Mouse (Mus musculus): ENCODE results near the gene Fahd2a. TPM values are rescaled to one million over a fixed set of nuclear protein-coding genes. Genes with fewer than 3 reads are reported as not detected.
A peak's percentile ranks its signal among the peaks of the same experiment; 100 is the strongest.

Gene Fahd2a
- polyA plus RNA-seq, 1 experiment from 2014 or later: 30.6 TPM

DNA sequence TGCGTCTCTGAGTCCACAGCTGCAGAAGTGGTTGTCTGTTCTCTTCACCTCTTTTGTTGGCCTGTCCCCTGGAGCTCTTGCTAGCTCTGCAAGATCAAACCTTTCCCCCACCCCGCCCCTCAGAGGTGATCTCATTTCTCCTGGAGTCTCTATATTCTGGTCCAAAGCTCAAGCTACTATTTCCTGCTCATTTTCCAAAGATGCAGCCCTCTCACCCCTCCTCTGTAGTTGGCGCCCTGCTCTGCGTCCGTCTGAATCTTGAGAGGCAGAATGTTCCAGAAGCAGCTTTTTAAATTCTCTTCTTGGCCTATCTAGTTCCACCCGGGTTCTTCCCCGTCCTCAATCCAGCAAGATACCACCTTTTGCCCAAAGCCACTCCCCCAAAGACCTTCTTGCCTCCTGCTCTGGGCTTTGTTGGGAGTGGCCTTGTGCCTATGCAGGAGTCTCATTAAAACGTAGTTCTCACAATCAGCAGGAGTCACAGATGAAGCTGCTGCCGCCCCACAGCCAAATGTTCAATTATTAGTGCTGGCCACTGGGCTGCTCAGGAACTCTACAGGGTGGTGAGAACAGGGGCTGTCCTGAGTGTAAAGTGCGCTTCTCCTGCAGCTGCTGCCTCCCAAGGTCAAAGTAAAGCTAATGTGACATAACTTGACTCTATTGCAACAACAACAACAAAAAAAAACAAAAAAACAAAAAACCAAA lies 25.9 kb downstream of the Fahd2a start:
- Histone ChIP-seq H3K4me3 (ENCODE audit: low read depth, low read length) (no peak overlapping the region), H3K36me3 (ENCODE audit: control insufficient read depth, insufficient read depth, low read length) (no peaks in the 10 kb centered on the region), H3K9ac (ENCODE audit: low read depth, low read length) (no peak overlapping the region), H3K27me3 (ENCODE audit: control insufficient read depth, insufficient read depth, low read length) (no peaks in the 10 kb centered on the region), H3K27ac (ENCODE audit: low read depth, low read length) (no peak overlapping the region), H3K9me3 (replicated peaks; ENCODE audit: control insufficient read depth, low read length) (no peaks in the 10 kb centered on the region), H3K4me2 (no peak overlapping the region), H3K4me1 (ENCODE audit: control insufficient read depth, insufficient read depth, low read length) (no peaks in the 10 kb centered on the region)
- no peak for ATAC-seq (replicated peaks; ENCODE audit: insufficient number of reproducible peaks, low FRiP score, low TSS enrichment)
- 56% methylated on average over 10 of the region's 10 CpGs for WGBS (ENCODE audit: insufficient replicate concordance)

GRCm38 (mm10) chr2:127416706-127417105 lies 27.7 kb downstream of the Fahd2a start:
- H3K9ac ChIP-seq (ENCODE audit: low read depth, low read length): no peak overlapping the region
- H3K27ac ChIP-seq (ENCODE audit: low read depth, low read length): no peak overlapping the region
- H3K27me3 ChIP-seq (ENCODE audit: control insufficient read depth, insufficient read depth, low read length): no peaks in the 10 kb centered on the region
- no peak for ATAC-seq (replicated peaks; ENCODE audit: insufficient number of reproducible peaks, low FRiP score, low TSS enrichment)
- H3K4me2 ChIP-seq: no peak overlapping the region
- H3K4me3 ChIP-seq (ENCODE audit: low read depth, low read length): no peak overlapping the region
- H3K9me3 ChIP-seq (replicated peaks; ENCODE audit: control insufficient read depth, low read length): no peaks in the 10 kb centered on the region
- H3K36me3 ChIP-seq (ENCODE audit: control insufficient read depth, insufficient read depth, low read length): no peaks in the 10 kb centered on the region
- WGBS (ENCODE audit: insufficient replicate concordance): 43% methylated on average over 3 of the region's 3 CpGs
- H3K4me1 ChIP-seq (ENCODE audit: control insufficient read depth, insufficient read depth, low read length): peaks cover 4% of the 10 kb centered on the region; the same call in 1 of the 2 replicates

DNA sequence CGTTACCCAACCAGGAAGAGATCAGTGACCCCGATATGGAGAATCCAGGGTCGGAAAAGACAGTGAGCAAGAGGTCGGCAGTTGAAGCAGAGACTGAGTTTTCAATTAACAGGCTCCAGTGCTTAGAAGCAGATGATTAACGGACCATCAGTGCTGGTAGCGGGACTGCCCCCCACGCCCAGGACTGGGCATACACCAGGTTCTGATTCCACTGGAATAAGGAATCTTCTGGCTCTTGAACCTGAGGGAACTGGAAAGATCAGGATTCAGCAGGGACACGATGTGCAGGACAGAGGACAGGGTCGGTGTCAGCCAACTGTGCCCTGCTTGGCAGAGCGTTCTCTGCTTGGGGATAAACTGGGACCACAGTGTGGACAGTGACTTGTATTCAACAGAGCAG lies 28.6 kb downstream of the Fahd2a start:
- H3K9me3 ChIP-seq (replicated peaks; ENCODE audit: control insufficient read depth, low read length): no peaks in the 10 kb centered on the region
- 61% methylated on average over 10 of the region's 10 CpGs for WGBS (ENCODE audit: insufficient replicate concordance)

GRCm38 (mm10) chr2:127411126-127411525 lies 33.2 kb downstream of the Fahd2a start:
- no peaks in the 10 kb centered on the region for H3K36me3 ChIP-seq (ENCODE audit: control insufficient read depth, insufficient read depth, low read length)
- no peak for ATAC-seq (replicated peaks; ENCODE audit: insufficient number of reproducible peaks, low FRiP score, low TSS enrichment)
- no peak overlapping the region for H3K4me3 ChIP-seq (ENCODE audit: low read depth, low read length)
- no peaks in the 10 kb centered on the region for H3K27me3 ChIP-seq (ENCODE audit: control insufficient read depth, insufficient read depth, low read length)
- H3K9me3 ChIP-seq (replicated peaks; ENCODE audit: control insufficient read depth, low read length): no peaks in the 10 kb centered on the region
- no peak overlapping the region for H3K9ac ChIP-seq (ENCODE audit: low read depth, low read length)
- peaks cover 12% of the 10 kb centered on the region for H3K4me1 ChIP-seq (ENCODE audit: control insufficient read depth, insufficient read depth, low read length)
- H3K4me2 ChIP-seq: no peak overlapping the region
- H3K27ac ChIP-seq (ENCODE audit: low read depth, low read length): no peak overlapping the region
- WGBS (ENCODE audit: insufficient replicate concordance): 62% methylated on average over 6 of the region's 6 CpGs

More for the DNA sequence above, 28.6 kb downstream of the Fahd2a start:
- no peak overlapping the region for H3K4me3 ChIP-seq (ENCODE audit: low read depth, low read length)
- H3K27me3 ChIP-seq (ENCODE audit: control insufficient read depth, insufficient read depth, low read length): no peaks in the 10 kb centered on the region
- H3K36me3 ChIP-seq (ENCODE audit: control insufficient read depth, insufficient read depth, low read length): no peaks in the 10 kb centered on the region
- H3K9ac ChIP-seq (ENCODE audit: low read depth, low read length): no peak overlapping the region
- no peak overlapping the region for H3K27ac ChIP-seq (ENCODE audit: low read depth, low read length)
- no peak for ATAC-seq (replicated peaks; ENCODE audit: insufficient number of reproducible peaks, low FRiP score, low TSS enrichment)
- peaks cover 12% of the 10 kb centered on the region for H3K4me1 ChIP-seq (ENCODE audit: control insufficient read depth, insufficient read depth, low read length)
- no peak overlapping the region for H3K4me2 ChIP-seq

GRCm38 (mm10) chr2:127398738-127399137 lies 45.6 kb downstream of the Fahd2a start:
- Histone ChIP-seq H3K4me2 (no peak overlapping the region), H3K36me3 (ENCODE audit: control insufficient read depth, insufficient read depth, low read length) (no peaks in the 10 kb centered on the region), H3K4me3 (ENCODE audit: low read depth, low read length) (no peak overlapping the region), H3K4me1 (ENCODE audit: control insufficient read depth, insufficient read depth, low read length) (peaks cover 24% of the 10 kb centered on the region), H3K9ac (ENCODE audit: low read depth, low read length) (no peak overlapping the region), H3K9me3 (replicated peaks; ENCODE audit: control insufficient read depth, low read length) (no peaks in the 10 kb centered on the region), H3K27ac (ENCODE audit: low read depth, low read length) (no peak overlapping the region), H3K27me3 (ENCODE audit: control insufficient read depth, insufficient read depth, low read length) (no peaks in the 10 kb centered on the region)
- WGBS (ENCODE audit: insufficient replicate concordance): 84% methylated on average over 7 of the region's 7 CpGs
- ATAC-seq (replicated peaks; ENCODE audit: insufficient number of reproducible peaks, low FRiP score, low TSS enrichment): no peak

- ATAC-seq (replicated peaks; ENCODE audit: insufficient number of reproducible peaks, low FRiP score, low TSS enrichment): 0 out of 2 replicates have a peak, but pooled peaks have one; percentile 21
These were observed 49.7 kb downstream of the Fahd2a start for GRCm38 (mm10) chr2:127394606-127395161.

GRCm38 (mm10) chr2:127391323-127391722 lies 53.0 kb downstream of the Fahd2a start:
- H3K27ac ChIP-seq (ENCODE audit: low read depth, low read length): no peak overlapping the region
- 38% methylated on average over 3 of the region's 3 CpGs for WGBS (ENCODE audit: insufficient replicate concordance)
- ATAC-seq (replicated peaks; ENCODE audit: insufficient number of reproducible peaks, low FRiP score, low TSS enrichment): no peak
- H3K36me3 ChIP-seq (ENCODE audit: control insufficient read depth, insufficient read depth, low read length): no peaks in the 10 kb centered on the region
- H3K4me1 ChIP-seq (ENCODE audit: control insufficient read depth, insufficient read depth, low read length): peaks cover 19% of the 10 kb centered on the region
- H3K4me2 ChIP-seq: no peak overlapping the region
- no peaks in the 10 kb centered on the region for H3K27me3 ChIP-seq (ENCODE audit: control insufficient read depth, insufficient read depth, low read length)
- no peaks in the 10 kb centered on the region for H3K9me3 ChIP-seq (replicated peaks; ENCODE audit: control insufficient read depth, low read length)
- H3K9ac ChIP-seq (ENCODE audit: low read depth, low read length): no peak overlapping the region
- H3K4me3 ChIP-seq (ENCODE audit: low read depth, low read length): no peak overlapping the region

More at GRCm38 (mm10) chr2:127394606-127395161, 49.7 kb downstream of the Fahd2a start:
- no peaks in the 10 kb centered on the region for H3K9me3 ChIP-seq (replicated peaks; ENCODE audit: control insufficient read depth, low read length)
- no peaks in the 10 kb centered on the region for H3K27me3 ChIP-seq (ENCODE audit: control insufficient read depth, insufficient read depth, low read length)
- no peak overlapping the region for H3K4me2 ChIP-seq
- no peaks in the 10 kb centered on the region for H3K36me3 ChIP-seq (ENCODE audit: control insufficient read depth, insufficient read depth, low read length)
- 0 out of 2 replicates have a peak overlapping the region, but pooled peaks have one; percentile 6 for H3K27ac ChIP-seq (ENCODE audit: low read depth, low read length)
- 57% methylated on average over 5 of the region's 5 CpGs for WGBS (ENCODE audit: insufficient replicate concordance)
- no peak overlapping the region for H3K4me3 ChIP-seq (ENCODE audit: low read depth, low read length)
- H3K9ac ChIP-seq (ENCODE audit: low read depth, low read length): no peak overlapping the region
- H3K4me1 ChIP-seq (ENCODE audit: control insufficient read depth, insufficient read depth, low read length): peaks cover 20% of the 10 kb centered on the region

DNA sequence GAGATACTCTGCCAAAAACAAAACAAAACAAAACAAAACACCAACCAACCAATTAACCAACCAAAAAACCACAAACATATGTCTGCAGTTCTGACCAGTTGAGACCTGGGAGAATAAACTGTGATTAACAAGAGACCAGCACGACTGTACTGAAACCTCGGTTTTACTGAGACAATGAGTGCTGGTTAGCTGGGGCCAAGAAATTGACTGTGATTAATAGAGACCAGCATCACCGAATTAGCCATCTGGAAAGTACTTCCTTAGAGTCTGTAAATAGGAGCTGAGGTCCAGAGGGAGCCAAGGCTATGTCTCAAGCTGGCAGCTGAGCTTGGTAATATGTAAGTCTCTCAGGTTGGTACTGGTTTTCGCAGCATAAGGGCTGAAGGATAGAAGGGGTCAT lies 53.5 kb downstream of the Fahd2a start:
- Histone ChIP-seq H3K4me2 (no peak overlapping the region), H3K27me3 (ENCODE audit: control insufficient read depth, insufficient read depth, low read length) (no peaks in the 10 kb centered on the region), H3K36me3 (ENCODE audit: control insufficient read depth, insufficient read depth, low read length) (no peaks in the 10 kb centered on the region), H3K9me3 (replicated peaks; ENCODE audit: control insufficient read depth, low read length) (no peaks in the 10 kb centered on the region), H3K4me1 (ENCODE audit: control insufficient read depth, insufficient read depth, low read length) (peaks cover 14% of the 10 kb centered on the region), H3K9ac (ENCODE audit: low read depth, low read length) (no peak overlapping the region), H3K4me3 (ENCODE audit: low read depth, low read length) (no peak overlapping the region), H3K27ac (ENCODE audit: low read depth, low read length) (no peak overlapping the region)
- WGBS (ENCODE audit: insufficient replicate concordance): 69% methylated on average over 4 of the region's 4 CpGs
- no peak for ATAC-seq (replicated peaks; ENCODE audit: insufficient number of reproducible peaks, low FRiP score, low TSS enrichment)

DNA sequence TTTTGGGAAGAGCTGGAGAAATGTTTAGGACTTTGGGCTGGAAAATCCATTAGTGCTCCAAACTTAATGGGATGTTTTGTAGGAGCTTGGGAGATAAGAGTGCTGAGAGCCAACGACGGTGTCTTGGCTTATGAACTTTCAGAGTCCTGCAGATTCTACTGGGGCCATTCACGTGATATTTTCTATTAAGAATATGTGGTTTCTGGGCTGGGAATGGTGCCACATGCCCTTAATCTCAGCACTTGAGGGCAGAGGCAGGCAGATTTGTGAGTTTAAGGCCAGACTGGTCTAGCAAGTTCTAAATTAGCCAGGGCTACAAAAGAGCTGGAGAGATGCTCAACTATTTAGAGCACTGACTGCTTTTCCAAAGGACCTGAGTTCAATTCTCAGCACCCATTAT lies 54.0 kb downstream of the Fahd2a start:
- 49% methylated on average over 3 of the region's 3 CpGs for WGBS (ENCODE audit: insufficient replicate concordance)
- H3K27ac ChIP-seq (ENCODE audit: low read depth, low read length): no peak overlapping the region
- H3K4me1 ChIP-seq (ENCODE audit: control insufficient read depth, insufficient read depth, low read length): peaks cover 9% of the 10 kb centered on the region
- H3K36me3 ChIP-seq (ENCODE audit: control insufficient read depth, insufficient read depth, low read length): no peaks in the 10 kb centered on the region
- H3K4me3 ChIP-seq (ENCODE audit: low read depth, low read length): no peak overlapping the region
- no peaks in the 10 kb centered on the region for H3K27me3 ChIP-seq (ENCODE audit: control insufficient read depth, insufficient read depth, low read length)
- H3K4me2 ChIP-seq: no peak overlapping the region
- no peak overlapping the region for H3K9ac ChIP-seq (ENCODE audit: low read depth, low read length)
- ATAC-seq (replicated peaks; ENCODE audit: insufficient number of reproducible peaks, low FRiP score, low TSS enrichment): no peak
- no peaks in the 10 kb centered on the region for H3K9me3 ChIP-seq (replicated peaks; ENCODE audit: control insufficient read depth, low read length)

Data from heart, embryonic 11.5 days (tissue).